Mouse (Mus musculus): Measurements from ENCODE around the gene Dnaaf3.

Dnaaf3 gene

DNA sequence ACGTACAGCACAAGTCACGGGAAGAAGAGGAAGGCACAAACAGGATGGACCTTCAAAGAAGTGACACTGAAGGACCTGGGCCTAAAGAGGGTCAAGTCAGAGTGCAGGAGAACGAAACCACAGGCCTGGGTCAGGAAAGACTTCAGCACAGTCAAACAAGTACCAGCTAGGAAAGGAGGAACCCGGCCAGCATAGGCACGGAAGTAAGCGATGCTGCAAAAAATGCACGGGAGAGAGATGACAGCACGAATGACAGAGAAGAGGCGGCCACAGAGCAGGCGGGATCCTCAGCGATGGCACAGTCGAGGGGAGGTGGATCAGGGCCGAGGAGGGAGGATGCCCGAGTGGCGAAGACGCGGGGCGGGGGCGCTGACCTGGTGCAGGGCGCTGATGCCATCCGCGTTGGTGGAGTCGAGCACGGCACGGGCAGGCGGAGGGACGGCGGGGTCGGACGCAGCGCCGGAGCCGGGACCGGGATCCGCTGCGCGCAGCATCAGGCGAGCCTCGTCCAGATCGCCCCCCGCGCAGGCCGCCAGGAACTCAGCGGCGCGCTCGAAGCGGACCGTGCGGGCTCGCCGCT lies 31.3 kb downstream of the Dnaaf3 start:
- DNase-seq (ENCODE audit: low spot score in 2 of 2) = peak; percentile 30 to 55

DNA sequence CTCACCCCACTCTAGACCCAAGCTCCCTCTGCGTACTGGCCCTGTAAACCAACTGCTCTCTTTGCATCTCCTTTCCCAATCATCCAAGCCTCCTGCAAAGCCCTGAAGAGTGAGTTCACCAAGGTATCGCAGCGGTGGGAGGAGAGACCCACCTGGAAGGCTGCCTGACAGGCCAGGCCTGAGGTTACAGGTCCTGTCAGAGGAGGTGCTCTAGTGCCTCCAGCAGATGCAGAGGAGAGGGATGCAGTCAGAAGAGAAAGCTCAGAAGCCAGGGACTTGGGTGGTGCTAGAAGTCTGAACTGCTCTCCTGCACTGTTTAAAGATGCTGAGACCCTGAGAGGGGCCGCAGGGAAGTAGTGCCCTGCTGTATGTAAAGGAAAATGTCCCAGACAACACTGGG lies 33.2 kb downstream of the Dnaaf3 start:
- no peak for DNase-seq (ENCODE audit: low spot score in 2 of 2)

DNA sequence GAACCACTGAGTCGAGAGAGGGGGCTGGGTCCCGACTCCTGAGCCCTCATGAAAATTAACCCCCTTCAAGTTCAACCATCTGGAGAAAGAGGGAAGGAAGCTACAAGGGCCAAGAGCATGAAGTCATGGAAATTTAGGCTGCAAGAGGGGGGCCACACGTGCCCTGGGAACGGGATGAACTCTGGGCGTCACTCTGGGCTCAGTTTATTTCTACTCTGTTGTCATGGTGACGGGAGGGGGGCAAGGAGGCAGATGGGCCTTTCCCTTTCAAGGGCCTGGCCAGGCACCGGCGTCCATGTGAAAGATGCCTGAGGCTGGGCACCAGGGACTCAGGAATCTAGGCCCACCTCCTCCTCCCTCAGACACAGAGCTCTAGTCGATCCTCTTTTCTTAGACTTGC lies 34.0 kb downstream of the Dnaaf3 start:
- no peak for DNase-seq (ENCODE audit: low spot score in 2 of 2)

DNA sequence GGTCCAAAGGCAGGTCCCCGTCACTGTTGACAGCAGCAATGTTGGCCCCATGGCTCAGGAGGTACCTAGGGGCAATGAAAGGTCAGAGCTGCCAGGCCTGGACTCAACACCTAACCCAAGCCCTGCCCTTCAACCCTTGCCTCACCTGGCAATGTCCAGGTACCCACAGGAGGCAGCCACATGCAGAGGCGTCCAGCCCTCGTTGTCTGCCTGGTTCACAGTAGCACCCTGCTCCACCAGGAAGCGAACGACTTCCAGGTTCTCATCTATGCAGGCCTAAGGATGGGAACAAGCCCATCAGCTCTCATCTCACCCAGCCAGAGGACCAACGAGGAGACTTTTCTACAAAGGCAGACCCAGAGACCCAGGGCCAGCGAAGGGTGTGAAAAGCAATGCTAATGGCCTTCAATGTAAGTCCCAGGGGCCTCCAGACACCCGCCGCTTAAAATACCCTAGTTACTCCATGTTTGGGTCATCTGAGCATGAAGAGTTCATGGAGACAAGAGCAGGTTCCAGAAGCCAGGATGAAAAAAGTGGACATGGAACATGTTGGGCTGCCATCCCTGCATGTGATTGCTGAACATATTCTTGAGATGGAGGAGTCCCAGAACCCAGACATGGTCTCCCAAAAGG lies 34.9 kb downstream of the Dnaaf3 start:
- no peak for DNase-seq (ENCODE audit: low spot score in 2 of 2)

DNA sequence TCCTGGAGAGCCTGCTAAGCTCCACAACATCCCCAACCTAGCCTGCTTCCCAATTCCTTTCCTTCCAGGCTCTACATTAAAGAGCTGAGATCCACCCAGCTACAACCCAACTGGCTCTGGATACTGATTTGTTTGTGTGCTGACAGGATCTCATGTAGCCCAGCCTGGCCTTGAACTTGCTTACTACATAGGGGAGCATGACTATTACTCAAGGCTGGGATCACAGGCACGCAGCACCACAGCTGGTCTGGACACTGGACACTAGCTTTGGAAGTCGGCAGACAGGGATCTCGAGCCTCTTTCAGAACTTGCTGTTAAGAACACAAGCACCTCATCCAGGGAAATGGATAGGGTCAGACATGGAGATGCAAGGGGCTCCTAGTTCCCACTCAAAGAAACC lies 35.8 kb downstream of the Dnaaf3 start:
- DNase-seq (ENCODE audit: low spot score in 2 of 2) = no peak

DNA sequence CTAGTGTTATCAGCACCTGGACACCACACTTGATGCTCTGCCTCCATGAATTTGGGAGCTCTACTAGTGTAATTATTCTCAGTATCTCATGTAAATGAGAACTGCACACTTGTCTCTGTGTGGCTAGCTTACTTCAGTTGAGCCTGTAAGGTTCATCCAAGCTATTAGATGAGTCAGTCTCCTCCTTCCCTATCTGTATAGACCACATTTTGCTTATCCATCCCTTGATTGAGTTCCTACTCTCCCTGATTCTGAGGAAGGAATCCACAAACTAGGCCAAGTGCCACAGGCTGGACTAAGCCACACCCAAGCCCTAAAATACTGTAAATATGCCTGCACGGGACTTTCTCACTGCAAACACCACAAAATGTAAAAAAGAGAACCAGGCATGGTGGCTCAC lies 38.3 kb downstream of the Dnaaf3 start:
- DNase-seq (ENCODE audit: low spot score in 2 of 2) = no peak

GRCm38 (mm10) chr7:4492284-4493224 lies 39.7 kb downstream of the Dnaaf3 start:
- DNase-seq (ENCODE audit: low spot score in 2 of 2) = no peak

- no peak for DNase-seq (ENCODE audit: low spot score in 2 of 2)
Measured at GRCm38 (mm10) chr7:4491308-4491707, 40.9 kb downstream of the Dnaaf3 start.

DNA sequence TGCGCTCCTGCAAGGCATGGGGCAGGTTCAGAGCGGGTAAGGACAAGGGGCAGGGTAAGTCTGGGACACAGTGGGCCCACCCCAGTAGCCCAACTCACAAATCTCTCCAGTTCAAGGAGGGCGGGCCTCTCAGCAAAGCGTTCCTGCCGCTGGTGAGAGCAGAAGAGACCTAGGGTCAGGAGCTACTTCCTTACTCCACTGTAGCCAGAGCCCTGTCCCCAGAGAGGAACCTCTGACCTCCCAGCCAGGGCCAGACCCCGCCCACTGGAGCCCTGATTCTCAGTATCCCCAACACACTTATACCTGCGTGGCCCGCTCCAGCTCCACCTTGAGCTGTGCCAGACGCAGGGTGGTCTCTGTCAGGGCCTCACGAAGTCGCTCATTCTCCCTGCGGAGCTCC lies 50.0 kb downstream of the Dnaaf3 start:
- no peak for DNase-seq (ENCODE audit: low spot score in 2 of 2)

GRCm38 (mm10) chr7:4479674-4480073 lies 52.6 kb downstream of the Dnaaf3 start:
- no peak for DNase-seq (ENCODE audit: low spot score in 2 of 2)

- DNase-seq (ENCODE audit: low spot score in 2 of 2) = no peak
Measured at GRCm38 (mm10) chr7:4478796-4479291, 53.4 kb downstream of the Dnaaf3 start.

GRCm38 (mm10) chr7:4478021-4478795 lies 54.0 kb downstream of the Dnaaf3 start:
- peak in 1 of 2 experiments; percentile 69 for DNase-seq (ENCODE audit: low spot score in 2 of 2)

- DNase-seq (ENCODE audit: low spot score in 2 of 2) = no peak
Measured at GRCm38 (mm10) chr7:4473940-4474339, 58.3 kb downstream of the Dnaaf3 start.

Data from right cerebral cortex, postnatal 36 days (tissue).